Comparison of ENCODE assay signal across 10 mouse cellular contexts in genomic region chr12:4856160-4856559, GRCm38 (mm10). TPM values are rescaled to one million over a fixed set of nuclear protein-coding genes. Genes with fewer than 3 reads are reported as not detected.
DNase-seq lines count a peak whose midpoint lies in the region; ATAC-seq and TF ChIP-seq lines count a peak whose summit lies in the region.
"Had no signal": no experiment of that assay in that cellular context is flagged by ENCODE, and none has a peak within 500 bp of the region (broad histone marks: within the 10 kb centered on the region; RNA-seq: fewer than 3 reads in every experiment).

No protein-coding gene starts in this region.

- intact Hi-C loops in left cerebral cortex, adult 2 months (cut with DNase I): loop anchor here (5.0 kb wide), 1 partner anchor 116 kb away; no protein-coding TSS in a partner anchor

- H3K4me3 ChIP-seq in left cerebral cortex, adult 2 months: no peak overlapping the region
- H3K4me3 ChIP-seq in E14TG2a.4 (replicated peaks; ENCODE audit: low read length): no peak overlapping the region
- H3K4me3 ChIP-seq: embryonic facial prominence, embryonic 13.5 days; limb, embryonic 12.5 days had no signal

- H3K27me3 ChIP-seq in E14TG2a.4 (ENCODE audit: insufficient read depth, low read length): no peaks in the 10 kb centered on the region
- H3K27me3 ChIP-seq: embryonic facial prominence, embryonic 13.5 days; limb, embryonic 12.5 days had no signal

- no peaks in the 10 kb centered on the region for H3K9me3 ChIP-seq in E14TG2a.4 (ENCODE audit: low read length)
- H3K9me3 ChIP-seq: embryonic facial prominence, embryonic 13.5 days; limb, embryonic 12.5 days had no signal

- H3K27ac ChIP-seq in left cerebral cortex, adult 2 months: no peak overlapping the region
- H3K27ac ChIP-seq: embryonic facial prominence, embryonic 13.5 days; limb, embryonic 12.5 days had no signal

- peaks cover 49% of the 10 kb centered on the region for H3K36me3 ChIP-seq in E14TG2a.4 (ENCODE audit: insufficient read depth, low read length)

- 0 out of 2 replicates have a peak, but pooled peaks have one; percentile 26 for ATAC-seq in neutrophil, adult 5-6 weeks (ENCODE audit: extremely low read depth, insufficient number of reproducible peaks, low FRiP score, poor library complexity, severe bottlenecking)
- ATAC-seq in frontal cortex, adult (ENCODE audit: low TSS enrichment): no peak

- peak; percentile 42 for TF ChIP-seq CTCF in left cerebral cortex, adult 2 months (IDR thresholded peaks at IDR 0.05)
- TF ChIP-seq CTCF in E14TG2a.4 (conservative IDR thresholded peaks at IDR 0.05; ENCODE audit: low read length): peak; percentile 67

- peaks cover 36% of the 10 kb centered on the region for H3K4me1 ChIP-seq in E14TG2a.4 (replicated peaks; ENCODE audit: low read depth, low read length)
- H3K4me1 ChIP-seq: embryonic facial prominence, embryonic 13.5 days had no signal

- DNase-seq in left cerebral cortex, adult 2 months (ENCODE audit: extremely low spot score in 1 of 2, low spot score in 2 of 2): no peak
- DNase-seq in left cerebral cortex, adult 9 months (ENCODE audit: low spot score in 2 of 2): no peak
- peak; percentile 26 for DNase-seq in T-cell, adult 2 months (ENCODE audit: low spot score)
- no peak for DNase-seq in retina, postnatal 1 day
- DNase-seq: right cerebral cortex, postnatal 14 days had no signal

RNA-seq across cellular contexts. Expression of gene Wdcp, which starts 13.1 kb away (rescaled TPM):
- total RNA-seq in left cerebral cortex, adult 2 months (2021): 10 to 100 TPM; 11.8 to 12.5 TPM
- total RNA-seq in neutrophil, adult 5-6 weeks (2017): 5.5 and 8.0 TPM in 2 replicates

RNA-seq across cellular contexts. Expression of gene Fkbp1b, which starts 14.8 kb away (rescaled TPM):
- 10 to 100 TPM; 43.7 to 48.3 TPM for total RNA-seq in left cerebral cortex, adult 2 months (2021)
- 0.70 and 2.1 TPM in 2 replicates for total RNA-seq in neutrophil, adult 5-6 weeks (2017)

RNA-seq across cellular contexts. Expression of gene Mfsd2b, which starts 18.0 kb away (rescaled TPM):
- total RNA-seq in left cerebral cortex, adult 2 months (2021): under 1 TPM; 0.75 to 0.93 TPM
- total RNA-seq in neutrophil, adult 5-6 weeks (2017): 4.9 and 5.0 TPM in 2 replicates

RNA-seq across cellular contexts. Expression of gene Sf3b6, which starts 38.8 kb away (rescaled TPM):
- 10 to 100 TPM; 75.5 to 85.2 TPM for total RNA-seq in left cerebral cortex, adult 2 months (2021)
- total RNA-seq in neutrophil, adult 5-6 weeks (2017): 71.2 and 81.2 TPM in 2 replicates

RNA-seq across cellular contexts. Expression of gene Ubxn2a, which starts 51.3 kb away (rescaled TPM):
- 10 to 100 TPM; 56.5 to 60.3 TPM for total RNA-seq in left cerebral cortex, adult 2 months (2021)
- 32.9 and 47.3 TPM in 2 replicates for total RNA-seq in neutrophil, adult 5-6 weeks (2017)

Comparison
In these comparisons a context has a peak if more than half of its experiments do, and no peak if none do; other contexts are left out.
1. RNA of gene Fkbp1b, which starts 14.8 kb away (total RNA-seq): 43.7 to 48.3 TPM in left cerebral cortex, adult 2 months; 0.70 to 2.1 TPM in neutrophil, adult 5-6 weeks; every median in the first group is over 10 times any median in the second.